Mouse (Mus musculus): ENCODE results near the gene Bcl7c.

- TF ChIP-seq CTCF (IDR thresholded peaks at IDR 0.05) (no peak), POLR2A (IDR thresholded peaks at IDR 0.05; ENCODE audit: insufficient read depth, low read depth, low read length) (no peak), EP300 (IDR thresholded peaks at IDR 0.05; ENCODE audit: insufficient read depth, low read depth, low read length) (no peak)
Observed at GRCm38 (mm10) chr7:127672776-127673175, 36.0 kb downstream of the Bcl7c start.
